Mouse (Mus musculus): ENCODE data around the gene Pla2g16. TPM values are rescaled to one million over a fixed set of nuclear protein-coding genes. Genes with fewer than 3 reads are reported as not detected.

Gene Pla2g16
- polyA plus RNA-seq, 1 experiment from 2014 or later: 7.6 TPM

GRCm38 (mm10) chr19:7528639-7529428 lies 28.4 kb upstream of the Pla2g16 start:
- no peak overlapping the region for H3K4me2 ChIP-seq (ENCODE audit: low read depth, severe bottlenecking)
- no peak overlapping the region for H3K27ac ChIP-seq (replicated peaks; ENCODE audit: low read depth, low read length)
- no peak overlapping the region for H3K4me3 ChIP-seq (ENCODE audit: low read depth, low read length)
- no peak overlapping the region for H3K9ac ChIP-seq (ENCODE audit: low read length)
- peak; percentile 69 for DNase-seq (ENCODE audit: low spot score)
- ATAC-seq (ENCODE audit: insufficient number of reproducible peaks, low FRiP score, low TSS enrichment, low read depth): no peak
- H3K27me3 ChIP-seq (ENCODE audit: control insufficient read depth, insufficient read depth, low read length): no peaks in the 10 kb centered on the region
- no peaks in the 10 kb centered on the region for H3K4me1 ChIP-seq (ENCODE audit: control insufficient read depth, insufficient read depth, low read length)
- H3K9me3 ChIP-seq (ENCODE audit: control insufficient read depth, low read length): no peaks in the 10 kb centered on the region
- peaks cover 2% of the 10 kb centered on the region; the same call in 1 of the 2 replicates for H3K36me3 ChIP-seq (ENCODE audit: control insufficient read depth, insufficient read depth, low read length)
- 59% methylated on average over 7 of the region's 7 CpGs for WGBS

DNA sequence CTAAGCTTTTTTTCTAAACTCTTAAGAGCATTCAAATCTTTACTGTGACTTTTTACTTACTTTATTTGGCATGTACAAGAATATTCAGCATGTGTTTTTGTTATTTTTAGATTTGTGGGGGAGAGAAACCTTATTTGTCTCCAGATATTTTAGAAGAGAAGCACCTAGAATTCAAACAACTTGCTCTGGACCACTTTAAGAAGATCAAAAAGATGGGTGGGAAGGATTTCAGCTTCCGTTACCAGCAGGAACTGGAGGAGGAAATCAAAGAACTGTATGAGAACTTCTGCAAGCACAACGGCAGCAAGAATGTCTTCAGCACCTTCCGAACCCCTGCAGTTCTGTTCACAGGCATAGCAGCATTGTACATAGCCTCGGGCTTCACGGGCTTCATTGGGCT lies 25.4 kb upstream of the Pla2g16 start:
- 92% methylated on average over 5 of the region's 5 CpGs for WGBS
- Histone ChIP-seq H3K27ac (replicated peaks; ENCODE audit: low read depth, low read length) (no peak overlapping the region), H3K4me1 (ENCODE audit: control insufficient read depth, insufficient read depth, low read length) (no peaks in the 10 kb centered on the region), H3K4me2 (ENCODE audit: low read depth, severe bottlenecking) (no peak overlapping the region), H3K36me3 (ENCODE audit: control insufficient read depth, insufficient read depth, low read length) (no peaks in the 10 kb centered on the region; the same call in 1 of the 2 replicates), H3K4me3 (ENCODE audit: low read depth, low read length) (no peak overlapping the region), H3K27me3 (ENCODE audit: control insufficient read depth, insufficient read depth, low read length) (no peaks in the 10 kb centered on the region), H3K9me3 (ENCODE audit: control insufficient read depth, low read length) (no peaks in the 10 kb centered on the region), H3K9ac (ENCODE audit: low read length) (no peak overlapping the region)
- ATAC-seq (ENCODE audit: insufficient number of reproducible peaks, low FRiP score, low TSS enrichment, low read depth): no peak
- no peak for DNase-seq (ENCODE audit: low spot score)

DNA sequence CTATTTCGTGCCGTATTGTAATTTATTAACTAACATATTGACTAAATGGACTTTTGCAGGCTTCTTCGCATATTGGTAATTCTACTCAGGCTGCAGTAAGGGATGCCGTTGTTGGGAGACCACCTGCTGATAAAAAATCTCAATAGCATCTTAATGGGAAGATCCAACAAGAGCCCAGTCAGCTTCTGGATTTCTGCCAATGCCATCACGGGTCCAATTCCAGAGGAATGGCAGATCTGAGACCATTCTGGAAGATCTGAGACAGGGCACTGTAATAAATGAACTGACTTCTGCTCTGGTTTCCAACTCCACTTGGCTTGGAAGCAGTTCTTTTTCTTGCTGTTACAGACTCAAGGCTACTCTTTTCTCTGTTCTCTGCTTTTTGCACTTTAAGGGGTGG lies 23.4 kb upstream of the Pla2g16 start:
- H3K9me3 ChIP-seq (ENCODE audit: control insufficient read depth, low read length): no peaks in the 10 kb centered on the region
- 88% methylated on average over 5 of the region's 5 CpGs for WGBS
- no peaks in the 10 kb centered on the region for H3K27me3 ChIP-seq (ENCODE audit: control insufficient read depth, insufficient read depth, low read length)
- no peak for DNase-seq (ENCODE audit: low spot score)
- H3K9ac ChIP-seq (ENCODE audit: low read length): no peak overlapping the region
- no peak overlapping the region for H3K4me2 ChIP-seq (ENCODE audit: low read depth, severe bottlenecking)
- H3K4me3 ChIP-seq (ENCODE audit: low read depth, low read length): no peak overlapping the region
- no peak overlapping the region for H3K27ac ChIP-seq (replicated peaks; ENCODE audit: low read depth, low read length)
- H3K4me1 ChIP-seq (ENCODE audit: control insufficient read depth, insufficient read depth, low read length): no peaks in the 10 kb centered on the region
- no peaks in the 10 kb centered on the region; the same call in 1 of the 2 replicates for H3K36me3 ChIP-seq (ENCODE audit: control insufficient read depth, insufficient read depth, low read length)
- no peak for ATAC-seq (ENCODE audit: insufficient number of reproducible peaks, low FRiP score, low TSS enrichment, low read depth)

- ATAC-seq (ENCODE audit: insufficient number of reproducible peaks, low FRiP score, low TSS enrichment, low read depth) (no peak), DNase-seq (ENCODE audit: low spot score) (no peak)
- no peaks in the 10 kb centered on the region for H3K9me3 ChIP-seq (ENCODE audit: control insufficient read depth, low read length)
- no peaks in the 10 kb centered on the region for H3K36me3 ChIP-seq (ENCODE audit: control insufficient read depth, insufficient read depth, low read length)
- H3K9ac ChIP-seq (ENCODE audit: low read length): no peak overlapping the region
- 91% methylated on average over 3 of the region's 3 CpGs for WGBS
- H3K4me2 ChIP-seq (ENCODE audit: low read depth, severe bottlenecking): no peak overlapping the region
- no peak overlapping the region for H3K4me3 ChIP-seq (ENCODE audit: low read depth, low read length)
- H3K4me1 ChIP-seq (ENCODE audit: control insufficient read depth, insufficient read depth, low read length): no peaks in the 10 kb centered on the region
- no peaks in the 10 kb centered on the region for H3K27me3 ChIP-seq (ENCODE audit: control insufficient read depth, insufficient read depth, low read length)
- no peak overlapping the region for H3K27ac ChIP-seq (replicated peaks; ENCODE audit: low read depth, low read length)
Measured at GRCm38 (mm10) chr19:7548924-7549323, 8.3 kb upstream of the Pla2g16 start.

GRCm38 (mm10) chr19:7551550-7552300 lies 5.5 kb upstream of the Pla2g16 start:
- Histone ChIP-seq H3K4me1 (ENCODE audit: control insufficient read depth, insufficient read depth, low read length) (no peaks in the 10 kb centered on the region), H3K4me2 (ENCODE audit: low read depth, severe bottlenecking) (no peak overlapping the region), H3K4me3 (ENCODE audit: low read depth, low read length) (no peak overlapping the region), H3K27me3 (ENCODE audit: control insufficient read depth, insufficient read depth, low read length) (no peaks in the 10 kb centered on the region), H3K36me3 (ENCODE audit: control insufficient read depth, insufficient read depth, low read length) (no peaks in the 10 kb centered on the region), H3K27ac (replicated peaks; ENCODE audit: low read depth, low read length) (no peak overlapping the region), H3K9me3 (ENCODE audit: control insufficient read depth, low read length) (no peaks in the 10 kb centered on the region), H3K9ac (ENCODE audit: low read length) (no peak overlapping the region)
- WGBS: 72% methylated on average over 4 of the region's 4 CpGs
- DNase-seq (ENCODE audit: low spot score): no peak
- ATAC-seq (ENCODE audit: insufficient number of reproducible peaks, low FRiP score, low TSS enrichment, low read depth): no peak

DNA sequence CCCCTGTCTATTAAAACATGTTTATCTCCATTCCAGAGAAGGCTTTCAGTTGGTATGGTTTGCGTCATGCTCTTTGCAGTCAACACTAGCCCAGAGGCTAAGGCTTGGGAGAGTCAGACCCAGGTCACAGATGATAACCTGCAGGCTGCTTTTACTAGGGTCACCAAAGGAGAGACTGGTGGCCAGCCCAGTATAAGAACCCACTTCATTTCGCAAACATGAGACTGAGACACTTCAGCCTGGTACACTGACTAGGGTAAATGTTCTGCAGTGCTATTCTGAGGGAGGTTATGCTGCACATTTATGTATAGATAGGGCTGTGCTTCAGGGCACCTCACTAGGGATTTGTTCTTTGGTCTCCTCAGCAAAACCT lies 5.0 kb upstream of the Pla2g16 start:
- no peak overlapping the region for H3K9ac ChIP-seq (ENCODE audit: low read length)
- WGBS: 77% methylated on average over 2 of the region's 2 CpGs
- H3K27ac ChIP-seq (replicated peaks; ENCODE audit: low read depth, low read length): no peak overlapping the region
- no peaks in the 10 kb centered on the region for H3K27me3 ChIP-seq (ENCODE audit: control insufficient read depth, insufficient read depth, low read length)
- no peak overlapping the region for H3K4me3 ChIP-seq (ENCODE audit: low read depth, low read length)
- H3K4me2 ChIP-seq (ENCODE audit: low read depth, severe bottlenecking): no peak overlapping the region
- DNase-seq (ENCODE audit: low spot score) (no peak), ATAC-seq (ENCODE audit: insufficient number of reproducible peaks, low FRiP score, low TSS enrichment, low read depth) (no peak)
- H3K36me3 ChIP-seq (ENCODE audit: control insufficient read depth, insufficient read depth, low read length): no peaks in the 10 kb centered on the region
- no peaks in the 10 kb centered on the region for H3K4me1 ChIP-seq (ENCODE audit: control insufficient read depth, insufficient read depth, low read length)
- H3K9me3 ChIP-seq (ENCODE audit: control insufficient read depth, low read length): no peaks in the 10 kb centered on the region

DNA sequence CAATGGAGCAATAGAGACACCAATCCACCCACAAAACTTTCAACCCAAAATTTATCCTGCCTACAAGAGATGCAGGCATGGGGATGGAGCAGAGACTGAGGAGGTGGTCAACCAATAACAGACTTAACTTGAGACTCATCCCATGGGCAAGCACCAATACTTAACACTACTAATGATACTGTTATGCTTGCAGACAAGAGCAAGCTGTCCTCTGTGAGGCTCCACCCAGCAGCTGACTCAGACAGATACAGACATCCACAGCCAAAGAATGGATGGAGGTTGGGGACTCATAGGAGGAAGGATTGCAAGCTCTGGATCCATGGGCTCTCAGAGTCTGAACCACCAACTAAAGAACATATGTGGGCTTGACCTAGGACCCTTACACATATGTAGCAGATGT lies 3.8 kb upstream of the Pla2g16 start:
- Histone ChIP-seq H3K4me1 (ENCODE audit: control insufficient read depth, insufficient read depth, low read length) (0 out of 2 replicates have a peak, but pooled peaks cover 3% of the 10 kb centered on the region), H3K9ac (ENCODE audit: low read length) (no peak overlapping the region), H3K27ac (replicated peaks; ENCODE audit: low read depth, low read length) (no peak overlapping the region), H3K27me3 (ENCODE audit: control insufficient read depth, insufficient read depth, low read length) (no peaks in the 10 kb centered on the region), H3K4me3 (ENCODE audit: low read depth, low read length) (no peak overlapping the region), H3K36me3 (ENCODE audit: control insufficient read depth, insufficient read depth, low read length) (no peaks in the 10 kb centered on the region), H3K4me2 (ENCODE audit: low read depth, severe bottlenecking) (no peak overlapping the region), H3K9me3 (ENCODE audit: control insufficient read depth, low read length) (no peaks in the 10 kb centered on the region)
- DNase-seq (ENCODE audit: low spot score): no peak
- no peak for ATAC-seq (ENCODE audit: insufficient number of reproducible peaks, low FRiP score, low TSS enrichment, low read depth)

DNA sequence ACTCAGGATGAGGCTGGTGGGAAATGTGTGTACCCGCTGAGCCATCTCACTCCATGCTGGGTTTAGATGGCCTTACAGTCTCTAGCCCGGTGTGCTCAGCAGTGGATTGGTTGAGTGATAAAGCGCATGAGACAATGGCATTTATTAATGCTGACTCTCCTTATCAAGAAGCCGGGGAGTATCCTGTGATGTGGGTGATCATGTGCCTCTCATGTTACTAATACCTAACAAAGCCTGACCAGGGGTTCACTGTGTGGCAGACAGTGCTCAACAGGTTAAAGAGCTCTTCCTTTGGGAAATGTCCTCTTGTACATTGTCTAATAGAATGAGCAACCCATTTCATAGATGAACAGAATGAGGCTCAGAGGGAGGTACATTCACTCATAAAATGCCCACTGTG lies 2.4 kb upstream of the Pla2g16 start:
- H3K4me2 ChIP-seq (ENCODE audit: low read depth, severe bottlenecking): no peak overlapping the region
- H3K9ac ChIP-seq (ENCODE audit: low read length): no peak overlapping the region

More for the DNA sequence above, 2.4 kb upstream of the Pla2g16 start:
- ATAC-seq (ENCODE audit: insufficient number of reproducible peaks, low FRiP score, low TSS enrichment, low read depth) (no peak), DNase-seq (ENCODE audit: low spot score) (no peak)
- WGBS: 77% methylated on average over 4 of the region's 4 CpGs
- no peaks in the 10 kb centered on the region for H3K27me3 ChIP-seq (ENCODE audit: control insufficient read depth, insufficient read depth, low read length)
- 0 out of 2 replicates have a peak, but pooled peaks cover 3% of the 10 kb centered on the region for H3K4me1 ChIP-seq (ENCODE audit: control insufficient read depth, insufficient read depth, low read length)
- H3K4me3 ChIP-seq (ENCODE audit: low read depth, low read length): no peak overlapping the region
- no peaks in the 10 kb centered on the region for H3K9me3 ChIP-seq (ENCODE audit: control insufficient read depth, low read length)
- no peaks in the 10 kb centered on the region for H3K36me3 ChIP-seq (ENCODE audit: control insufficient read depth, insufficient read depth, low read length)
- H3K27ac ChIP-seq (replicated peaks; ENCODE audit: low read depth, low read length): no peak overlapping the region

Data from limb, embryonic 11.5 days (tissue).